Mouse (Mus musculus) brain, embryonic 14.5 days (tissue): ENCODE results near the gene Pla2g7. TPM values are rescaled to one million over a fixed set of nuclear protein-coding genes. Genes with fewer than 3 reads are reported as not detected.

Experiments
- DNase-seq: peaks from one replicate; pipeline ENCODE4 v3.0.0-alpha.2; 2011; ENCODE audit warnings: low read depth
- CTCF ChIP-seq: fragments of 200-500 bp; IDR thresholded peaks from 2 replicates; pipeline ENCODE4 v1.5.1; 2012; ENCODE audit warnings: inconsistent platforms, mild to moderate bottlenecking, moderate library complexity, borderline replicate concordance; ENCODE audit not compliant: insufficient read depth, insufficient read length; ENCODE audit errors: extremely low read depth
- POLR2A ChIP-seq: fragments of 200-500 bp; IDR thresholded peaks from 2 replicates; pipeline ENCODE4 v1.6.1; 2012; ENCODE audit warnings: mild to moderate bottlenecking, inconsistent platforms, borderline replicate concordance; ENCODE audit not compliant: poor library complexity, insufficient read depth, insufficient read length, severe bottlenecking; ENCODE audit errors: extremely low read depth
- polyA plus RNA-seq: library from polyadenylated mRNA; depleted of rRNA; stranded (reverse); fragments of >200 nt; gene quantifications from 2 replicates; pipeline ENCODE4 v1.2.3, GENCODE M21; 2012

Pla2g7 gene
- polyA plus RNA-seq, 1 experiment = 16.5 TPM

GRCm38 (mm10) chr17:43587278-43587677, 19.4 kb downstream of the Pla2g7 start:
- no peak for DNase-seq
- TF ChIP-seq POLR2A = no peak
- TF ChIP-seq CTCF = no peak

- no peak for TF ChIP-seq POLR2A
- TF ChIP-seq CTCF = no peak
- no peak for DNase-seq
Measured at GRCm38 (mm10) chr17:43589750-43590149, 21.9 kb downstream of the Pla2g7 start.

- no peak for TF ChIP-seq CTCF
- no peak for TF ChIP-seq POLR2A
- peak; percentile 50 for DNase-seq
Measured at GRCm38 (mm10) chr17:43590531-43590930, 22.6 kb downstream of the Pla2g7 start.

- TF ChIP-seq POLR2A (no peak), CTCF (no peak)
- DNase-seq = peak; percentile 49
Measured at GRCm38 (mm10) chr17:43592296-43593291, 24.7 kb downstream of the Pla2g7 start.

GRCm38 (mm10) chr17:43597742-43598141, 29.8 kb downstream of the Pla2g7 start:
- no peak for DNase-seq
- no peak for TF ChIP-seq POLR2A
- peak; percentile 2; the same call in 1 of the 2 replicates for TF ChIP-seq CTCF

- no peak for DNase-seq
- TF ChIP-seq CTCF (no peak), POLR2A (no peak)
Measured at GRCm38 (mm10) chr17:43598706-43599105, 30.8 kb downstream of the Pla2g7 start.

- TF ChIP-seq CTCF (peak; percentile 82; the same call in 1 of the 2 replicates), POLR2A (no peak)
- peak; percentile 73 for DNase-seq
Measured at GRCm38 (mm10) chr17:43606704-43607103, 38.8 kb downstream of the Pla2g7 start.

GRCm38 (mm10) chr17:43611586-43611985, 43.7 kb downstream of the Pla2g7 start:
- no peak for TF ChIP-seq POLR2A
- peak; percentile 79; the same call in 1 of the 2 replicates for TF ChIP-seq CTCF
- DNase-seq = peak; percentile 87

- TF ChIP-seq CTCF (no peak), POLR2A (no peak)
- DNase-seq = no peak
Measured at GRCm38 (mm10) chr17:43612221-43612620, 44.3 kb downstream of the Pla2g7 start.

- no peak for TF ChIP-seq POLR2A
- DNase-seq = no peak
Measured at GRCm38 (mm10) chr17:43619156-43619555, 51.3 kb downstream of the Pla2g7 start.

GRCm38 (mm10) chr17:43622076-43622475, 54.2 kb downstream of the Pla2g7 start:
- no peak for DNase-seq
- TF ChIP-seq CTCF = no peak

- no peak for DNase-seq
- no peak for TF ChIP-seq CTCF
- no peak for TF ChIP-seq POLR2A
Measured at GRCm38 (mm10) chr17:43628246-43628645, 60.3 kb downstream of the Pla2g7 start.

- no peak for DNase-seq
- TF ChIP-seq CTCF = no peak
Measured at GRCm38 (mm10) chr17:43629026-43629495, 61.2 kb downstream of the Pla2g7 start.
